Mouse (Mus musculus): ENCODE results near the gene Gtsf1l. TPM values are rescaled to one million over a fixed set of nuclear protein-coding genes. Genes with fewer than 3 reads are reported as not detected.

The Gtsf1l gene
- total and polyA plus RNA-seq, 2 experiments, result not detected

DNA sequence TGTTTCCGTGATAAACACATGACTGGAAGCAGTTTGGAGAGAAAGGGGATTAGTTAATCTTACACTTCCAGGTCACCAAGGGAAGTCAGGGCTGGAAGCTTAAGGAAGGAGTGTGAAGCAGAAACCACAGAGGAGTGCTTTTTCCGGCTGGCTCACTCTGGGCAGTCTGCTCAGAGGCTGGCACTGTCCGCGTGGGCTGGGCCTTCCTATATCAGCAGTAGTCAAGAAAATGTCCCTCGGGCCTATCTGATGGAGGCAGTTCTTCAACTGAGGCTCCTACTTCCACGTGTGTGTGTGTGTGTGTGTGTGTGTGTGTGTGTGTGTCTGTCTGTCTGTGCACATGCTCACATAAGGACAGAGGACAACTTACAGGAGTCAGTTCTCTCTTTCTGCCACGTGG lies 47.7 kb downstream of the Gtsf1l start:
- WGBS, result 88% methylated on average over 7 of the region's 7 CpGs
- DNase-seq (ENCODE audit: extremely low read depth, low read depth, low spot score), result no peak
- no peak overlapping the region for H3K27ac ChIP-seq (replicated peaks; ENCODE audit: insufficient read depth, low read depth, low read length)
- H3K36me3 ChIP-seq (ENCODE audit: control insufficient read depth, insufficient read depth, low read length), result peaks cover 56% of the 10 kb centered on the region
- H3K27me3 ChIP-seq (ENCODE audit: control insufficient read depth, insufficient read depth, low read length), result no peaks in the 10 kb centered on the region
- H3K79me2 ChIP-seq (ENCODE audit: control insufficient read depth, insufficient read depth, low read length), result no peaks in the 10 kb centered on the region
- H3K4me3 ChIP-seq (ENCODE audit: insufficient read depth, low read depth, low read length), result no peak overlapping the region
- H3K4me1 ChIP-seq (ENCODE audit: control insufficient read depth, insufficient read depth, low read length), result no peaks in the 10 kb centered on the region
- H3K9ac ChIP-seq (ENCODE audit: low read depth, low read length), result no peak overlapping the region
- TF ChIP-seq POLR2A (IDR thresholded peaks at IDR 0.05; ENCODE audit: extremely low read depth, insufficient read depth, low read length) (no peak), CTCF (IDR thresholded peaks at IDR 0.05; ENCODE audit: low read depth, low read length) (no peak)

Other genes starting within 250 kb of the Gtsf1l start
- gene Srsf6, start 156.3 kb downstream of the Gtsf1l start, total RNA-seq (2014; rRNA removed), result 34.3 and 37.1 TPM in 2 replicates
- gene Srsf6, start 156.3 kb downstream of the Gtsf1l start, polyA plus RNA-seq (2012; rRNA removed), result 60.0 and 81.2 TPM in 2 replicates
- gene L3mbtl1, start 144.4 kb downstream of the Gtsf1l start, total RNA-seq (2014; rRNA removed), result 0.28 TPM in 1 of 2 replicates, not detected in the other
- 0.11 TPM in 1 of 2 replicates, not detected in the other for gene L3mbtl1, start 144.4 kb downstream of the Gtsf1l start, polyA plus RNA-seq (2012; rRNA removed)
- gene Sgk2, start 100.5 kb downstream of the Gtsf1l start, total RNA-seq (2014; rRNA removed), result 39.4 and 65.0 TPM in 2 replicates
- gene Sgk2, start 100.5 kb downstream of the Gtsf1l start, polyA plus RNA-seq (2012; rRNA removed), result 27.8 and 39.0 TPM in 2 replicates
- 12.1 and 18.3 TPM in 2 replicates for gene Ift52, start 70.5 kb downstream of the Gtsf1l start, total RNA-seq (2014; rRNA removed)
- gene Ift52, start 70.5 kb downstream of the Gtsf1l start, polyA plus RNA-seq (2012; rRNA removed), result 18.0 and 18.8 TPM in 2 replicates
- 0.09 and 0.54 TPM in 2 replicates for gene Mybl2, start 33.2 kb downstream of the Gtsf1l start, total RNA-seq (2014; rRNA removed)
- 0.29 and 0.31 TPM in 2 replicates for gene Mybl2, start 33.2 kb downstream of the Gtsf1l start, polyA plus RNA-seq (2012; rRNA removed)
- gene Tox2, start 115.3 kb upstream of the Gtsf1l start, total RNA-seq (2014; rRNA removed), result 0.09 and 0.20 TPM in 2 replicates
- 0.27 and 0.41 TPM in 2 replicates for gene Tox2, start 115.3 kb upstream of the Gtsf1l start, polyA plus RNA-seq (2012; rRNA removed)